Mouse (Mus musculus): ENCODE data around the gene Syn2.
A peak's percentile ranks its signal among the peaks of the same experiment; 100 is the strongest.

The Syn2 gene

DNA sequence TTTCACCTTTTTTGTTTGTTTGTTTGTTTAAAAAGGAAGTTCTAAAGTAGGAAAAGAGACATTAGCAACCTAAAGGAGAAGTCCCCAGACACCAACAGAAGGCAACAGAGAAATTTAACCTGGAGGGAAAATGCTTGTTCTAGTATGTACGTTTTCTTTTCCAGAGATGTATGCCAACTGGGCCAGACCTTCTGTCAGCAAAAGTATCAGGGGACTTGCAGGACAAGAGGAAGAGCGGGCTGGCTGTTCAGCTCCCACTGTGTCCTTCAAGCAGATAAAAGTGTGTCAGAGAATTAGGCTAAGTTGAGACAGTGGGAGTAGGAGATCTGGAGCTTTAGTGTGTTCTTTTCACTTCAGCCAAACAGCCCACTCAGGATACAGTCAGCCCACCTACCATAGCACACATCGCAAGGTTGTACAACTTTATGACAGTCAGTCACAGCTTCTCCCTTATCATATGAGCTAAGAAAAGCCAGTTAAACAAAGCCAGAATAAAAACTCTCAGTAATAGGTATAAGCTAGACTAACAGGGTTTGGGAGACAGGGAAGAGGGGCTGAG lies 110.9 kb downstream of the Syn2 start:
- no peak for DNase-seq (ENCODE audit: low spot score)

DNA sequence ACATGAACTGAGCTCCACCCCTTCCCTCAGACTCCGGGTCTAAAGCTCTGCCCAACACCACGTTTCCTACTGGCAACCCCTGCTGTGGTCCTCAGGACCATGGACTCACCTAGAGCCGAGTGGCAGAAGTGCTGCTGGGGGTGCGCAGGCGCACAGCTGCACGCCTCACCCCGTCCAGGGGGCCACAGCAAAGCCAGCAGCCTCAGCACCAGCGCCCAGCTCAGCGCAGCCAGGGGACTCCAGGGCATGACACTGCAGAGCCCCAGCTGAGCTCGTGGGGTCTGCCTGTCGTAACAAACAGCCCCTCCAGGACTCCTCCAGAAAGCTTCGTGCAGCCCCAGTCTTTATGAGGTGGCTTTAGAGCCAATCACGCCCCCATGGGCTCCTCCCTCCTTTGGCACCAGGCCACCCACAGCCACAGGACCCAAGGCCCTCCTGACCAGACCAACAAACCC lies 116.9 kb downstream of the Syn2 start:
- no peak for DNase-seq (ENCODE audit: low spot score)

DNA sequence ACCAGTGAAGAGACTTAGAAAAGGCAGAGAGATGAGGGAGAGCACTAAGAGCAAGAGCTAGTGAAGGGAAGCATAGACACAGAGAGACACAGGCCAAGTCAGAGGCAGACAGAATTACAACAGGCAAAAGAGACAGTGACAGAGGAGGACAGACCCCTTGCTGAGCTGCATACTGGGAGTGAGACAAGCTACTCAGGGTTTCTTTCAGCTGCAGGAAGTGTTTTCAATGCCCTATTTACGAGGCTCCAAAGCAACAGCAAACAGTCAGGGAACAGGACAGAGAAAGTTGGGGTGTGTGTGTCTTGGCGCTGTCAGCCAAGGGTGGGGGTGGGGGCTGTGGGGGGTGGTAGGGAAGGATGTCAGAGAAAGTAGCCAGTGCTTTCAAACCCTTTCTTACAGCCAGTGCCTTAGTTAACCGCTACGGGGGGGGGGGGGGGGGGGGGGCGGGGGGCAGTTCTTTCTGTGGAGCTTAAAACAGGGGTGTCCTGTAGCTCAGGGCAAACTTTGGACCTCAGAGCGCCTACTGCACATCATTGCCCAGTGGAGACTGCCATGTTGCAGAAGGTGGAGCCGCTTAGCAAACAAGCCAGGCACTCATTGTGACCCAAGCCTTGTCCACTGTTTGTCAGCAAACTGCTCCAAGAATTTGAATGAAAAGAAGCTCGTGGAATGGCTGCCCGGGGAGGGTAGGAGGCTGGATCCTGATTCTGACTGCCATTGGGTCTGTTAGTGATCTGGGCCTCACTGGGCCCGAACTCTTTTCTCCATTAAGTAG lies 117.6 kb downstream of the Syn2 start, which contains the start of gene Timp4:
Gene Timp4 (minus strand): TSS at position 107 of the 775 bp plus-strand sequence.
- no peak for DNase-seq (ENCODE audit: low spot score)

DNA sequence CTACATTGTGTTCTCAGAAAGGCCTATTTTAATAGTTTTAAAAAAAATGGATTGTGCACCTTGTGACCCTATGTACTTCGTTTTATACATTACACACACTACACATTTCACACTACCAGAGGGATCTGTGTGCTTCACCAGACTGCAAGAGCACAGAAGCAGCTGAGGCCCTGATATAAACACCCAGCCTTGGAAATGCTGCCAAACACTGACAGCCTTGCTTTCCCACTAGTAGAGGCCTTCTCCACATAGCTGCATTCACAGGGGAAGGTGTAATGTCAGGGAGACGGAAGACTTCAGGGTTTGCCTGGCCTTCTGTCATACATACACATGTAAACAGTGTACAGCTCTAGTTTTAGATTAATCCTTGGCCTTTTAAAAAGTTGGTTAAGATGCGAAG lies 120.5 kb downstream of the Syn2 start:
- no peak for DNase-seq (ENCODE audit: low spot score)

DNA sequence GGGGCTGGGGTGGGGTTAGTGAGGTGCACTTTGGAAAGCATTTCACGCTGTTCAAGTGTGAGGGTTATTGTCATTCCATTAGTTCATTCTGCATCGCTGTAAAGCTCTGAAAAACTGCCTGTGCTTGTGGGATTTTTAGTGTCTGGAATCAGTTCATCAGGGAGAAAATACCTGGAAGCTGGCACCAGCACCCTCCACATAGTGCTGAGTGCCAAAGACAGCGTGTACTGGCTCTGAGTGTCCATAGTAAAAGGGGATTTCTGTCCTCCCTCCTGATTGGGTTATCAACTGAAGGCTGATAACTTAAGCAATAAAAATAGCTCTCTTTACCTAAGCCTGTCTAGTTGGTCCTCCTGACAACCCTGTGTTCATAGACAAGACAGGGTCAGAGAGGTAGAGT lies 125.8 kb downstream of the Syn2 start:
- DNase-seq (ENCODE audit: low spot score), result no peak

DNA sequence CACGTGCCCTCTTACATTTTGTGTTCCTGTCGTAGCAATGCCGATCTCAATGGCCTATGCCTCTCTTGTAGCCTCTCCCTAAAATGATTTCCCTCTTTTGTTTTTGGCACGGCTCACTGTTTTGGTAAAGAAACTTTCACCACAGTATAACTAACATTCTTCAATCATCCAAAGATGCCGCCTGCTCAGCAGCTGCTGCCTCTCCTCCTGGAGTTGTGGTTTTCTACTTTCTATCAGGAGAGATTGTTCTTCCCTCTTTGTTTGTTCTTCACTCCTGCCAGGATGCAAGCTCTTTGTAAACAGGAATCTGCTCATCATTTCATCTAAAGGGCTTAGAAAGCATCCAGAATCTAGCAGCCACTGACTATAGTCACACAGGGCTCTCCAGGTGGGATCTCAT lies 132.1 kb downstream of the Syn2 start:
- DNase-seq (ENCODE audit: low spot score), result no peak

DNA sequence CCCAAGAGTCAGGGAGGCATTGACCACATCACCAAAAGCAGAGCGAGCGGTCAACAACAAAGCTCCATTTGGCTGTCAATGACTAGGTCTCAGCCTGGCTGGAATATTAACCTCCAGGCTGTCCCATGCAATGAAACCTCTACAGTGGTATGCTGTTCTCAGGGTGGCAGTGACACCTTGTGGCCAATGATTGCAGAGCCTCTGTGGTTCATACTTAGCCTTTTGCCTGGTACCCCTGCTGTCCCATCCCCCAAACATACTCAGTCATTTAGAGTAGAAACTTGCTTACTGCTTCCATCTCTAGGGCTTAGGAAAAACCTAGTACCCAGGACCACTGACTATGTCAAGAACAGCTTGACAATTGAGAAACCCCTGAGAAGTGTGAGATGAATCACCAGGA lies 133.2 kb downstream of the Syn2 start:
- peak; percentile 70 for DNase-seq (ENCODE audit: low spot score)

DNA sequence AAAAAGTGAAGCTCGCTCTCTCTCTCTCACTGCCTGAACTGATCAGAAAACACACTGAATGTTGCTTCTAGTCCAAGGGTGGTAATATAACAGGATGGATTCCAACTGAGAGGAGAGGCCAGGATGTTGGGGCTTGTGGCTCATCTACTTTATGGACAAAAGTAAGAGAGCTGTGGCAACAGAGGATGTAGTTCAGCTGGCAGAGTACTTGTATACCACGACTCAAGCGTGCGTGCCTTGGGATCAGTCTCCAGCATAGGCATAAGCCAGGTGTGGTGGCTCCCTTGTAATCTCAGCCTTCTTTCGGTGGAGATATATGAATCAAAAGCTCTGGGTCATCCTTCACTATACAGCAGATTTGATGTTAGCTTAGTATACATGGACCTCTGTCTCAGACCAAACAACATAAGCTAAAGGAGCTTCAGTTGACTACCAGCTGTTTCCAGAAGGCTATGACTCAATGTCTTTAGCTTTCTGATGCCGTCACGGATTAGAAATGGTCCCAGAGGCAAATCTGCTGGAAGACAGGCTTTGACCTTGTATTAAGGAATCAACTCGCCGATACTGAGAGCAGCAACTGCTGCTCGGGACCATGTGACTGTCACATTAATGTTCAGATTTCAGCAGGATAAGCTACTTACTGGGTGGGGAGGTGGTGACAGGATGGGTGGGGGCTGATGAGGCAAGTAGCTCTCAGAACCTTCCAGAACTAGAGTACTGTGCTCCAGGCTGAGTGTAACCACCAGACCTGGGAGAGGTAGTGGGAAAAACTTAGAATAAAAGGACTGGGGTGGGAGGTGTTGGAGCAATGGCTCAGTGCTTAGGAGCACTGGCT lies 134.1 kb downstream of the Syn2 start:
- DNase-seq (ENCODE audit: low spot score), result no peak

DNA sequence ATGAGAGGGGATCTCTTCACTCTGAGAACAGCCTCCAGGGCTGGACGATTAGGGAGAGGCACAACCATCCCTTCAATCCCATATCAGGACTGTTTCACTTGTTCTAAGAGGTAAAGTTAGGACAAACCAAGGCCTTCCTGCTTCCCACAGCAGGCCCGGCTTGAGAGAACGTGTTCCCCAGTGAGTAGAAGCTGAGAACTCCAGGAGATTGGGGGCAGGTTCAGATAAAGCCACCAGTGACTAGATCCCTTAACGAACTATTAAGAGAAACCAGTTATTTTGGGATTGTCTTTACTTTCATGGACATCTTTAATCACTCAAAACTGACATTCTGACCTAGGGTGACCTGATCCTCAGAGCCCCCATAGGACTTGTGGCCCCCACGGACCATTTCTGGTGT lies 134.9 kb downstream of the Syn2 start:
- DNase-seq (ENCODE audit: low spot score), result no peak

DNA sequence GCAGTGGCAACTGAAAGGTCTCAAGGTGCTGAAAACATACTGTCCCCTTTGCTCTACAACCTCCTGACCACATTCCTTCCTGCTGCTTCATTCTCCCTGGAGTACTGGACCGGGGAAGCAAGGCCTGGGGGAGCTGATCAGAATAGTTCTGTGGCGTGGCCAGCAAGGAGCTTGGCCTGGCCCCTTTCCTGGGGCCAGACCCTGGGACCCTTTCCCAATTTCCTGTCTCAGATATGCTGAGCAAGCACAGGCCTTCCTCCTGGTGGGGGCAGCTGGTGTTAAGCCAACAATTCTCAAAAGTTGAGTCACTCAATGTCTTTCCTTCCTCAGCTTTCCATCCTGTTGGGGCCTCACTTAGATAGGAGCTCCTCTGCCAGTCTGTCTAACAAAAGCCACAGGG lies 135.4 kb downstream of the Syn2 start:
- DNase-seq (ENCODE audit: low spot score), result no peak

DNA sequence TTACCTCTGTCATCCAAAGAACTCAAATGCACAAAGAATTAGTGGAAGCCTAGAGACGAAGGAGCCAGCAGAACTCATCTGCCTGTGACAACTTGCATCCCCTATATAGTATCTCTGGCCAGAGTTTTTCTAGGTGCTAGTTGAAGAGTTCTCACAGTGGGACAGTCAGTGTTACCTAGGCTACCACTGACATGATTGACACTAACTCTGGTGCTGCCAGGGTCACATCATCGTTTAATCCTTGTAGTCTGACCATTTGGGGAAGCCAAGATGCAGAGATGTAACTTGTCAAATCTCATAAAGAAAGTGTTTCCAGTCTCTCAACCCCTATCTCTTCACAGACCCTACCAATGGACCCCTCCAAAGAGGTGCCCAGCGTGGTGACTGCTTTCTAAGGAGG lies 136.6 kb downstream of the Syn2 start:
- no peak for DNase-seq (ENCODE audit: low spot score)

DNA sequence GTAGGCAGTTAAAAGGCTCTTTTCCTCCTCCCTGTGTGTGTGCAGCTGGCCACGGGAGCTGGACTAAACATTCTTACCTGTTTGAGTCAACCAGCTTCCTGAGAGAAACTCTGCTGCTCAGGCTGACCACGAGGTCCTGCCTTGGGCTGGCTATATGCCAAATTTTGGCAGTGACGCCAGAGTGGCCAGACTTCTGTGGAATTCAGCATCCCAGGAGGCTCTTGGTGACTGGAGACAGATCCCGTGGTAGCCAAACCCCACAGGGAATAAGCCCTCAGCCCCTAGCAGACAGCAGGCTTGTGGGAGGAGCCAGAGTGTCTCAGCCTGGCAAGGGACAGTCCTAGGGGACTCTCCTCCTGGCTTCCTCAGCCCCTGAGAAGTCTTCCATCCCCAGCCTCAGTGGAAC lies 137.2 kb downstream of the Syn2 start:
- no peak for DNase-seq (ENCODE audit: low spot score)

DNA sequence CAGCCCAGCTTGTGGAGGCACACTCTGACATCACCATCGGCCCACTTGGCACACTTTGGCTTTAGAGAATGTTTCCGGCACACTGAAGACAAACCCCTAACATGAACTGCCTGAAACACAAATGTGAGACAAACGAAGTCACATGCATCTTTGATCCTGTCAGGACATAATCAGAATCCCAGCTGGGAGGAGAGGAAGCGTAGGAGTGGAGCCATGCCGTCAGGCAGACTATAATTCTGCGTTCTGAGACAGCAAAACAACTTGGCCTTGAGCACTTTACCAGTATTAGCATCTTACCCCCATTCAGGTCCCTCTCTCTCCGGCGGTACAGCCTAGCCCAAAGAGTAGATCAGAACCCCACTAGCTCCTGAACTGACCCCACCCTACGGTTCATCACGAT lies 138.6 kb downstream of the Syn2 start:
- no peak for DNase-seq (ENCODE audit: low spot score)

DNA sequence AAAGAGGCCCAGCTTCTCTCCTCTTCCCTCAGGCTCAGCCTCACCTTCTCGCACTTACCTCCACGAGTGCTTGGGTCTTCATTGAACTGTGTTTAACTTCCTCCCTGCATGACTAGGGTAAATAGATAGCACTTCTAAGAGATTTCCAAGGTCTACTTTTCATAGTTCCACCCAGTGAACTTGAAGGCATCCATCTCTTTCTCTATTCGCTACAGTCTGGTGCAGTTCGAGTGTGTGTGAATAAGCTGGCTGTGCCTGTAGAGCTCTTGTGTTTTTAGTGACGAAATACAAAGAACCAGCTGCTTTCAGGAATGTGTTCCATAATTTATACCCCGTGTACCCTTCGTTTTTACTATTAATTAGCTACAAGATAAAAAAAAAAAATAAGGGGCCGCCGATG lies 140.0 kb downstream of the Syn2 start:
- DNase-seq (ENCODE audit: low spot score), result no peak

DNA sequence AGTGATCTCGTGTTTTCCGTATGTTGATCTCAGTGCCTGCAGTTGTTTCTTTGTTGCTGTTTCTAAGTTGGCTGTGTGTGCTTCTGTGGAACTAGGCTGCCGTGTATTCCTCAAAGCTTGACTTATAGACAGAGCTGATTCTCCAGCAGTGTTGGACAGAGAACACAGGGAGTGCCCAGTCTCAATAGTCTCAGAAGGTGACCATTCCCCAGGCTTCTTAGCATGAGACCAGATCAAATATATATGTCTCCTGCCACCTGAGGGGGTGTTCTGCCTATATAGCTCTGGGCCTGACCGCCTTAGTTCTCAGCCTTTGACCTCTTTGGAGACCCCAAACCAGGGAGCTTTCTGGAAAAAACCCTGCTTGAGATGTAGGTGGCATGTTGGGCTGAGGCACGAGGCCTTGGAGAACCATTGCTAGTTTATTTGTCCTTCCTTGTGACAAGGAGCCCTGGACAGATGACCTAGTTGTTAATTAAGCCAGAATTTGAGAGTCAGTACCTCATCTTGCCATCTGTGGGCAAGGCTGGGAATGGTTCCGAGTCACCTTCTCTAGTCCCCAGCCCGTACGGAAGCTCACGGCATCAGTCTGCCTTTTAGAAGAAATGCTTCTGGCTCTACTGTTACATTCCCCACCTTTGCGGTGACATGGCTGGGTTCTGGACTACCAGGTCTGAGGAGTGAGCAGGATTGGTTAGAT lies 140.6 kb downstream of the Syn2 start:
- DNase-seq (ENCODE audit: low spot score), result no peak

DNA sequence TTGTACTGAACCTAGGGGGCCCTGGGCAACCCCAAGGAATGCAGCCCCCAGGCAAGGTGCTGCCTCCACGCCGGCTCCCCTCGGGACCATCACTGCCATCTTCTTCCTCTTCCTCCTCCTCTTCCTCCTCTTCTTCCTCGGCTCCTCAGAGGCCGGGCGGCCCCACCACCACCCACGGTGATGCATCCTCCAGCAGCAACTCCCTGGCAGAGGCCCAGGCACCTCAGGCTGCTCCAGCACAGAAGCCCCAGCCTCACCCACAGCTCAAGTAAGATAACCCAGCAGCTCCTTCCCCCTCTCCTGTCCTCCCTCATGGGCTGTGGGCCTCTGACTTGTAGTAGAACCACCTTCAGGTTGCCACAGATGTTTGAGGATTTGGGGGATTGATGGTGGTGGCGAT lies 143.4 kb downstream of the Syn2 start:
- no peak for DNase-seq (ENCODE audit: low spot score)

DNA sequence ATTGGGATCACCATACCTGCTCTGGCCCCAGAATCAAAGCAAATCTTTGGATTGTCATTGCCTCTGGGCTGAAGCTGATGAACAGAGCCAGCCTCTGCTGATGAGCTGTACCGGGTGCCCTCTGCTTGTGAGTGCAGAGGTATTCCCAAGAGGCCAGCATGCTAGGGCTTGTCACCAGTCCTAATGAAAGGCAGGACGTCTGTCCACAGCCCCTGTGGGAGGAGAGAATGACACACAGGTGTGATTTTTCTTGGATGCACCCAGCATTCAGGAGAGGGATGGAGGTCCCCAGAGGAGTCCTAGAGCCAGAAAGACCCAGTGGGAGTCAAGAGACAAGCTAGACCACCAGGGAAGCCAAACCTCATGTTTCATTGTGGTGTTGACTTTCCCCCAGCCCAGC lies 144.9 kb downstream of the Syn2 start:
- DNase-seq (ENCODE audit: low spot score), result no peak

DNA sequence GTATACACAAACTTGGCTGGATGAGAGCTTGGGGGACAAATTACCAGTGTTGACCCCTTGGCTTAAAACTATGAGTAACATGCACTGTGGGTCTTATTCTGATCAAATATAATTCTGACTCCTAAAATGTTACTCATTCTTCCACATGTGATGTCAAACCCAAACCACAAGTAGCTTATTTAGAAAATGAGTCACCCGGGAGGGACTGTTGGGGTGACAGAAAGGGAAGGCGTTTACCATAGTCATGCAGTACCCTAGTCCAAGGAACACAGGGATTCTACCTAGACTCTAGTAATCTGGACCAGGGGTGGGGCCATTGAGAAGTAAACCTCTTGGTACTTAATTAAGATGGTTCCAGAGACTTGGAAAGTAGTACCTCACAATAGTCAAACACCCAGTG lies 149.5 kb downstream of the Syn2 start:
- DNase-seq (ENCODE audit: low spot score), result no peak

DNA sequence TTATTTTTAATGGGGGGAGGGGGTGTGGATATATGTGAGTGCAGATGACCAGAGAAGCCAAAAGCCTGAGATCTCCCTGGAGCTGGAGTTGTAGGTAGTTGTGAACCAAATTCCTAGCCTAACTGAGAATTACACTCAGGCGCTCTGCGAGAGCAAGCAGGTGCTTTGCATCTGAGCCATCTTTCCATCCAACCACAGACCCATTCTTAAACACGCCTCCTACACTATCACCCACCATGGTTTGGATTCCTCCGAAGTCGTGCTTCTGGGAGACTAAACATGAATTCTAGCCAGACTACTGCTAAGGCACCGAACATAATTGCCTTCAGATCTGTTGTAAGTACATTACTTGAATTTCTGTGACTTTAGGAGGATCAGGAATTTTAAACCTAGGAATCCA lies 151.7 kb downstream of the Syn2 start:
- DNase-seq (ENCODE audit: low spot score), result no peak

DNA sequence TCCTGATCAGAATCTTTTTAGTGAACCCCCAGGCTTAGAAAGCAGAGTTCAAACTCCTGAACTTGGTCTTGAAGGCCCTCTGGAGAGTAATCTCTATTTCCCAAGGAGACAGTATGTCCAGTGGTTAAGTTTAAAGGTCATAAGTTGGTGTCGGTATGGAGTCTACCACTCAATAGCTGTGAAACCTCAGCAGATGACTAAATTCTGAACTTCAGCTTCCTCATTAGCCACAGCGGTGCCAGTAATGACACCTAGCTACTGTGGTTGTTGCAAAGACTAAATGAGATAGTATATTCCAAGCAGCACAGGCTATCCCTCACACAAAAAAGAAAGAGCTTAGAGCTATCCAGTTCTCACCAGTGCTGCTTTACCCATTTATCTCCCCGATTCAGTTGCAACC lies 153.5 kb downstream of the Syn2 start:
- DNase-seq (ENCODE audit: low spot score), result no peak

DNA sequence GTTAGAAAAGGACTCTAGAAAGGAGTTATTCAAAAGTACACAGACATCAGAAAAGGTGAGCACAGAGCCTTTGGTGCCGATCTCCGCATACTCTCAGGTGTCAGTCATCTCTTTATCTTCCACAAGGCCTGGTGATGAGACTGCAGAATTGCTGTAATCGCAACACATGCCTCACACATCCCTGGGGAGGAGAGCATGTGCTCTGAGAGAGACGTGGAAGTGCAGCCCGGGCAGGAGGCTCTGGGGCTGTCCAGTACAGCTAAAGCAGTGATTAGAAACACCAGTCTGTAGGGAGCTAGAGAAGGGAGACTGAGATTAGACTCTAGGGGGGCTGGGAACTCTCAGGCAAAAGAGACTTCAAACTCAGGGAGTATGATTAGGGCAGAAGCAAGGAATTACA lies 155.9 kb downstream of the Syn2 start:
- DNase-seq (ENCODE audit: low spot score), result no peak

DNA sequence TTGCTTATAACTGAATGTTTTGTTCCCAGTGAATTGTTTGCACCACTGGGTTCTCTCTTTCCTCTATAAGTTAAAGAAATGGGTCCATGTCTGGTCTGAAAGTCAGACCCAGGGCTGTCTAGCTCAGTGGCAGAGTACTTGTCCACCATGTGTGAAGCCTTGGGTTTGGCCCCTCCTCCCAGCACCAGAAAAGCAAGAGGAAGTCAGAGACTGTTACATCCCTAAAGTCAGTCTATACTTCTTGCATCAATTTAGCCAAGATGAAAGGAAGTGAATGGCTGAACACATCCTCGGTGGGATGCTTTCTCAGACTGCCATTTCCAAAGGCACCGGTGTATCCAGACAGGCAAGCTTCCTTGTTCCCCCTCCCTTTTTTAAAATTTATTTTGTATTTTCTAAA lies 156.4 kb downstream of the Syn2 start:
- no peak for DNase-seq (ENCODE audit: low spot score)

DNA sequence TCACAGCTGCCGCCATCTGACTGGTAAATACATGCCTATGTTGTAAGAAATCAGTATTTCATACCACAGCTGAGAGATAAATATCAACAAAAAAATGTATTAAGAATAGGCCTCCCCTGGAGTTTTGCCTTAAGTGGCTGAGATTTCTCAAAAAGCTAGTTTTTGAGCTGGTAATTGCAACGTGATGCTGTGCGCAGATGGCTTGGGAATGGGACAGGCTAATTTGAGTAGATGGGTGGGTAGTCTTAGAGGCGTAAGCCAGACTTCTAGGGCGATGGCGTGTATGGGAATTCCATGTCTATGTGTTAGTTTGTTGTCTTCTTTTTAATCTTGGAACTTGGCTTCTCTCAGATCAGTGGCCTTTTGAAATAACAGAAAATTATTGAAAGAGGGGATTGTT lies 157.1 kb downstream of the Syn2 start:
- DNase-seq (ENCODE audit: low spot score), result no peak

Measured in layer of hippocampus, adult 9-10 months (tissue).